Mouse (Mus musculus) forebrain, postnatal 0 days (tissue): ENCODE measurements at regions not wholly inside any gene's neighbourhood (a gene's known extent, or its start where the extent isn't known, plus 50 kb on each side); places are given as distances from the start of the nearest gene placed in this dataset.

ENCODE experiments used
- ATAC-seq: fragments of 200-750 bp; cut with Nextera tagmentation; 2 replicates; pipeline ENCODE4 v1.8.0; 2017; ENCODE audit warnings: mild to moderate bottlenecking, moderate library complexity
- DNase-seq: peaks from one replicate; pipeline ENCODE4 v3.0.0-alpha.2; 2015
- H3K27ac ChIP-seq: fragments of 300-500 bp; sonication (generic); 2 replicates; pipeline ENCODE4 v1.5.1; 2014; ENCODE audit warnings: low read depth, mild to moderate bottlenecking, antibody characterized with exemption, low read length, moderate library complexity, mixed read lengths
- H3K27me3 ChIP-seq: fragments of 300-500 bp; sonication (generic); 2 replicates; pipeline ENCODE4 v1.6.1; 2014; ENCODE audit warnings: mild to moderate bottlenecking, low read length, mixed read lengths; ENCODE audit not compliant: insufficient read depth
- H3K36me3 ChIP-seq: fragments of 300-500 bp; sonication (generic); 2 replicates; pipeline ENCODE4 v1.6.1; 2014; ENCODE audit warnings: mild to moderate bottlenecking, moderate library complexity; ENCODE audit not compliant: insufficient read depth
- H3K4me1 ChIP-seq: fragments of 300-500 bp; sonication (generic); 2 replicates; pipeline ENCODE4 v1.6.1; 2014; ENCODE audit warnings: antibody characterized with exemption; ENCODE audit not compliant: insufficient read depth
- H3K4me2 ChIP-seq: fragments of 300-500 bp; sonication (generic); 2 replicates; pipeline ENCODE4 v1.6.1; 2014; ENCODE audit warnings: low read depth, mild to moderate bottlenecking, moderate library complexity
- H3K4me3 ChIP-seq: fragments of 300-500 bp; sonication (generic); 2 replicates; pipeline ENCODE4 v1.5.1; 2014; ENCODE audit warnings: low read depth, low read length, mixed read lengths
- H3K9ac ChIP-seq: fragments of 300-500 bp; sonication (generic); 2 replicates; pipeline ENCODE4 v1.6.1; 2014; ENCODE audit warnings: mild to moderate bottlenecking
- H3K9me3 ChIP-seq: fragments of 300-500 bp; sonication (generic); 2 replicates; pipeline ENCODE4 v1.6.1; 2016; ENCODE audit warnings: low read length
- CTCF ChIP-seq: sonication (generic); IDR thresholded peaks from 2 replicates; pipeline ENCODE4 v1.5.1; 2016; ENCODE audit warnings: antibody characterized with exemption, control low read depth, low read depth
- WGBS: fragments of 180-500 bp; shearing (Covaris S2); extraction: QIAGEN DNeasy Blood & Tissue Kit; methylation state at CpG from one replicate; pipeline ENCODE4 v1.1.7; 2014; 5-methylcytosine and 5-hydroxymethylcytosine counted together

- ATAC-seq (no peak), DNase-seq (no peak)
- H3K4me3 ChIP-seq: no peak overlapping the region
- WGBS: 63% methylated on average over 8 of the region's 8 CpGs
- H3K9me3 ChIP-seq: no peaks in the 10 kb centered on the region
- H3K27ac ChIP-seq: no peak overlapping the region
- no peak overlapping the region for H3K9ac ChIP-seq
- H3K36me3 ChIP-seq: no peaks in the 10 kb centered on the region
- no peaks in the 10 kb centered on the region for H3K27me3 ChIP-seq
- no peak overlapping the region for H3K4me2 ChIP-seq
- H3K4me1 ChIP-seq: no peaks in the 10 kb centered on the region
- TF ChIP-seq CTCF: no peak
Observed at GRCm38 (mm10) chr1:63920181-63920933, 151.3 kb upstream of the 4933402D24Rik start.

- Histone ChIP-seq H3K4me1 (no peaks in the 10 kb centered on the region), H3K36me3 (no peaks in the 10 kb centered on the region), H3K4me2 (no peak overlapping the region), H3K4me3 (no peak overlapping the region), H3K27ac (no peak overlapping the region), H3K9me3 (no peaks in the 10 kb centered on the region), H3K27me3 (no peaks in the 10 kb centered on the region), H3K9ac (no peak overlapping the region)
- no peak for TF ChIP-seq CTCF
- DNase-seq (no peak), ATAC-seq (no peak)
- WGBS: 80% methylated on average over 7 of the region's 7 CpGs
Observed at GRCm38 (mm10) chr1:63918200-63918599, 149.1 kb upstream of the 4933402D24Rik start.

- Histone ChIP-seq H3K27me3 (no peaks in the 10 kb centered on the region), H3K9ac (no peak overlapping the region), H3K9me3 (no peaks in the 10 kb centered on the region), H3K4me1 (no peaks in the 10 kb centered on the region), H3K4me3 (no peak overlapping the region), H3K27ac (no peak overlapping the region), H3K36me3 (no peaks in the 10 kb centered on the region), H3K4me2 (no peak overlapping the region)
- TF ChIP-seq CTCF: no peak
- ATAC-seq (no peak), DNase-seq (no peak)
- WGBS: 64% methylated on average over 7 of the region's 7 CpGs
Observed at GRCm38 (mm10) chr1:63916907-63917650, 148.0 kb upstream of the 4933402D24Rik start.

- Histone ChIP-seq H3K4me2 (no peak overlapping the region), H3K9ac (no peak overlapping the region), H3K4me1 (no peaks in the 10 kb centered on the region), H3K27me3 (no peaks in the 10 kb centered on the region), H3K4me3 (no peak overlapping the region), H3K9me3 (no peaks in the 10 kb centered on the region), H3K36me3 (no peaks in the 10 kb centered on the region), H3K27ac (no peak overlapping the region)
- DNase-seq (no peak), ATAC-seq (no peak)
- TF ChIP-seq CTCF: no peak
- WGBS: 77% methylated on average over 3 of the region's 3 CpGs
Observed at GRCm38 (mm10) chr1:63910765-63911164, 141.7 kb upstream of the 4933402D24Rik start.

GRCm38 (mm10) chr1:63909191-63909590 lies 140.1 kb upstream of the 4933402D24Rik start:
- Histone ChIP-seq H3K9me3 (no peaks in the 10 kb centered on the region), H3K4me1 (no peaks in the 10 kb centered on the region), H3K36me3 (no peaks in the 10 kb centered on the region), H3K4me2 (no peak overlapping the region), H3K27me3 (no peaks in the 10 kb centered on the region), H3K27ac (no peak overlapping the region), H3K9ac (no peak overlapping the region), H3K4me3 (no peak overlapping the region)
- no peak for TF ChIP-seq CTCF
- DNase-seq (no peak), ATAC-seq (no peak)
- WGBS: 80% methylated on average over 2 of the region's 2 CpGs

- H3K9ac ChIP-seq: no peak overlapping the region
- H3K36me3 ChIP-seq: no peaks in the 10 kb centered on the region
- H3K4me1 ChIP-seq: 0 out of 2 replicates have a peak, but pooled peaks cover 6% of the 10 kb centered on the region
- WGBS: 90% methylated on average over 4 of the region's 4 CpGs
- H3K27me3 ChIP-seq: no peaks in the 10 kb centered on the region
- DNase-seq: no peak
- H3K9me3 ChIP-seq: no peaks in the 10 kb centered on the region
- H3K27ac ChIP-seq: no peak overlapping the region
- no peak for TF ChIP-seq CTCF
- no peak for ATAC-seq
- no peak overlapping the region for H3K4me3 ChIP-seq
- H3K4me2 ChIP-seq: no peak overlapping the region
Observed at GRCm38 (mm10) chr1:63903620-63904019, 134.6 kb upstream of the 4933402D24Rik start.

- Histone ChIP-seq H3K9ac (no peak overlapping the region), H3K4me2 (no peak overlapping the region), H3K27ac (no peak overlapping the region), H3K27me3 (no peaks in the 10 kb centered on the region), H3K9me3 (no peaks in the 10 kb centered on the region), H3K4me1 (0 out of 2 replicates have a peak, but pooled peaks cover 6% of the 10 kb centered on the region), H3K4me3 (no peak overlapping the region), H3K36me3 (no peaks in the 10 kb centered on the region)
- DNase-seq (no peak), ATAC-seq (no peak)
- 73% methylated on average over 3 of the region's 3 CpGs for WGBS
- TF ChIP-seq CTCF: no peak
Observed at GRCm38 (mm10) chr1:63903201-63903600, 134.1 kb upstream of the 4933402D24Rik start.
